Mouse (Mus musculus) cerebellum, adult 2 months (tissue): Measurements from ENCODE around the gene Spock1. TPM values are rescaled to one million over a fixed set of nuclear protein-coding genes. Genes with fewer than 3 reads are reported as not detected.

Source experiments
- DNase-seq, 2 experiments: peaks; one replicate each; pipeline ENCODE4 v3.0.0; 2021
- H3K27ac ChIP-seq: fragments of 200-500 bp; 2 replicates; pipeline ENCODE4 v1.5.1; 2012; ENCODE audit warnings: low read length, control low read depth, inconsistent platforms; ENCODE audit not compliant: insufficient read depth
- H3K27me3 ChIP-seq: fragments of 200-500 bp; 2 replicates; pipeline ENCODE4 v1.6.1; 2012; ENCODE audit warnings: inconsistent platforms, mild to moderate bottlenecking, low read length, moderate library complexity; ENCODE audit not compliant: control insufficient read depth, insufficient read depth
- H3K4me1 ChIP-seq: fragments of 200-500 bp; 2 replicates; pipeline ENCODE4 v1.6.1; 2011; ENCODE audit warnings: low read length; ENCODE audit not compliant: control insufficient read depth, insufficient read depth
- H3K4me3 ChIP-seq: fragments of 200-500 bp; replicated peaks from 2 replicates; pipeline ENCODE3; 2011; ENCODE audit warnings: mild to moderate bottlenecking, low read depth, low read length, control low read depth; ENCODE audit not compliant: insufficient read depth
- CTCF ChIP-seq: fragments of 200-500 bp; IDR thresholded peaks from 2 replicates; pipeline ENCODE4 v1.5.1; 2011; ENCODE audit warnings: low read depth, mild to moderate bottlenecking, control low read depth, low read length, moderate library complexity, borderline replicate concordance; ENCODE audit not compliant: insufficient read depth
- POLR2A ChIP-seq: fragments of 200-500 bp; IDR thresholded peaks from 2 replicates; pipeline ENCODE4 v1.6.1; 2011; ENCODE audit warnings: low read length, control low read depth, borderline replicate concordance; ENCODE audit not compliant: insufficient read depth
- WGBS: fragments of 180-500 bp; shearing (Covaris S2); methylation state at CpG from one replicate; pipeline ENCODE4 v1.1.7; 2018; 5-methylcytosine and 5-hydroxymethylcytosine counted together
- polyA plus RNA-seq: library from polyadenylated mRNA; depleted of rRNA; stranded (reverse); fragments of >200 nt; gene quantifications from 2 replicates; pipeline ENCODE4 v1.2.3, GENCODE M21; 2012

Spock1 gene
- polyA plus RNA-seq, 1 experiment, result 144 TPM

GRCm38 (mm10) chr13:57846468-57846867, 61.7 kb downstream of the Spock1 start:
- H3K4me1 ChIP-seq, result peaks cover 36% of the 10 kb centered on the region; the same call in 1 of the 2 replicates
- no peak overlapping the region for H3K4me3 ChIP-seq
- no peak for TF ChIP-seq CTCF
- TF ChIP-seq POLR2A, result no peak
- H3K27me3 ChIP-seq, result no peaks in the 10 kb centered on the region
- no peak overlapping the region for H3K27ac ChIP-seq
- peak in 1 of 2 experiments; percentile 9 for DNase-seq
- 94% methylated on average over 9 of the region's 9 CpGs for WGBS

- H3K4me3 ChIP-seq, result no peak overlapping the region
- WGBS, result 37% methylated on average over 5 of the region's 5 CpGs
- 0 out of 2 replicates have a peak overlapping the region, but pooled peaks have one; percentile 57 for H3K27ac ChIP-seq
- H3K27me3 ChIP-seq, result no peaks in the 10 kb centered on the region
- H3K4me1 ChIP-seq, result peaks cover 26% of the 10 kb centered on the region; the same call in 1 of the 2 replicates
- DNase-seq, result peak; percentile 44 to 69
- TF ChIP-seq CTCF, result no peak
- no peak for TF ChIP-seq POLR2A
Observed at GRCm38 (mm10) chr13:57841141-57841848, 66.8 kb downstream of the Spock1 start.

DNA sequence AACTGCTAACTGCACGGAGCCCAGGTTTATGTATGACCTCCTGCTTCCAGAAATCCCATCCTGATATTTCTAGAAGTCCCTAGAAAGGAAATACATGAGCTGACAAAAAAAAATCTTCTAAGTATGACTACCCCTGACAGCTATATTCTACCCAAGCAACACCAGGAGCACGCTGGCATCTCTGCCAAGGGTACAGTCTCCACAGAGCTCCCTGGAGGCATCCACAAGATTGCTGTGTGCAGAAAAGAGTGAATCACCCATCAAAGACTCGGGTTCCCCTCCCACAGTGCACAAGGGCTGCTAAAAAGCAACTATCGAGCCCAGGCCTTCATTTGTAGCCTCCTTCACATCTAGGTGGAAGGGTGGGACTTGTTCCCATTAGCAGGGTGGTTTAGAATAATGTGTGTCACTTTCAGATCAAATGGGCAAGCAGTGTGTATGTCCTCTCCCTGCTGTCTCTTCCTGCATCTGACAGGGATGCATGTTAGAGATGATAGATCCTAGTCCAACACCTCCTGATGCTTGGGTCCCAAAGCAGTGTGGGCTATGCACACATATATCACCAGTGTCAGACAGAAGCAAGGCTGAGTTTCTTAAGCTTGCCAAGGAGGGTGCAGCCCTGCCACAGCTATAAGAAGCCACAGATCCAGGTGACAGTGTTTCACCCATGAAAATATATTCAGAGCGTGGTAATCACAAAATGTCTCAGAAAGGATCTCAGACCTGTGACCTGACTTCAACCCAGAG, 70.3 kb downstream of the Spock1 start:
- Histone ChIP-seq H3K27me3 (no peaks in the 10 kb centered on the region), H3K27ac (no peak overlapping the region), H3K4me1 (peaks cover 18% of the 10 kb centered on the region; the same call in 1 of the 2 replicates), H3K4me3 (no peak overlapping the region)
- DNase-seq, result no peak
- WGBS, result 71% methylated on average over 5 of the region's 5 CpGs
- TF ChIP-seq POLR2A, result no peak
- TF ChIP-seq CTCF, result no peak

- WGBS, result 84% methylated on average over 11 of the region's 11 CpGs
- H3K4me1 ChIP-seq, result peaks cover 3% of the 10 kb centered on the region; the same call in 1 of the 2 replicates
- H3K27ac ChIP-seq, result no peak overlapping the region; the same call in 1 of the 2 replicates
- TF ChIP-seq POLR2A (no peak), CTCF (no peak)
- H3K4me3 ChIP-seq, result no peak overlapping the region
- DNase-seq, result no peak
- H3K27me3 ChIP-seq, result no peaks in the 10 kb centered on the region
Observed at GRCm38 (mm10) chr13:57831374-57832163, 76.6 kb downstream of the Spock1 start.

DNA sequence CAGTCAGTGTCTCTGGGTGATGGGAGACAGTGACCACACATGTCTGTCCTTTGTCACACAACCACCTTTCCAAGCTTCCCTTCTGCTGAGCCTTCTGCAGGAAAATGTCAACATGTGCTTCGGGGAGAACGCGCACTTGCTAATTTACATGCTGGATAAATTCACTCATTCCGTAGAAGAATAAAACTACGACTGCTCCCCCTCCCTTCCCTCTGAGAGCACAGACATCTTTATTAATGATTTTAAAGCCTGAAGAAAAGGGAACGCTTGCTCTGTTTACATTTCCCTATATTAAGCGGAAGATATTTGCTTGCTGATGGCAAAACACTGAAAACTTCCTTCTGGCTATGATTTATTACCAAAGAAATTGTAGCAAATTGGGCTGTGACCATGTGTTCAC, 77.2 kb downstream of the Spock1 start:
- no peak for TF ChIP-seq POLR2A
- TF ChIP-seq CTCF, result no peak
- H3K4me3 ChIP-seq, result no peak overlapping the region
- 83% methylated on average over 7 of the region's 7 CpGs for WGBS
- H3K27me3 ChIP-seq, result no peaks in the 10 kb centered on the region
- no peak overlapping the region for H3K27ac ChIP-seq
- no peak for DNase-seq
- peaks cover 3% of the 10 kb centered on the region; the same call in 1 of the 2 replicates for H3K4me1 ChIP-seq

DNA sequence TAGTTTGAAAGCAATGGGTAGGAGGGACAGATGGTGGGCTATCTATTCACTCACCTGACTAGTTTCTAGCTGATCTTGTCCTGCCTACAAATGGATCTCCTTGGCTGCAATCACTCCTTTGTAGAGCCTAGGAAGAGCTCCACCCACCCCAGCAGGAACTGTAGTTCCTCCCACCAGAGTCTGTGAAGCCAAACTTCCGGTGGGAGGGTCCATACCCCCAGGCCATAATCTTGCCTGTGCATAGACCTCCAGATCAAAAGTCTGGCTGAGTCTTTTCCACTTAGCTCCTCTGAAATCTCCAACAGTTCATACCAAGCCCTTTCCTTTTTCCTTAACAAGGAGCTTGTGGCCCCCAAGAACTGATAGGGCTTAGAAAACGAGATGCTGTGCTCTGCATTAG, 78.0 kb downstream of the Spock1 start:
- TF ChIP-seq CTCF (no peak), POLR2A (no peak)
- DNase-seq, result no peak
- H3K27me3 ChIP-seq, result no peaks in the 10 kb centered on the region
- peaks cover 3% of the 10 kb centered on the region; the same call in 1 of the 2 replicates for H3K4me1 ChIP-seq
- H3K4me3 ChIP-seq, result no peak overlapping the region
- no peak overlapping the region for H3K27ac ChIP-seq
- WGBS, result 35% methylated on average over 2 of the region's 2 CpGs

DNA sequence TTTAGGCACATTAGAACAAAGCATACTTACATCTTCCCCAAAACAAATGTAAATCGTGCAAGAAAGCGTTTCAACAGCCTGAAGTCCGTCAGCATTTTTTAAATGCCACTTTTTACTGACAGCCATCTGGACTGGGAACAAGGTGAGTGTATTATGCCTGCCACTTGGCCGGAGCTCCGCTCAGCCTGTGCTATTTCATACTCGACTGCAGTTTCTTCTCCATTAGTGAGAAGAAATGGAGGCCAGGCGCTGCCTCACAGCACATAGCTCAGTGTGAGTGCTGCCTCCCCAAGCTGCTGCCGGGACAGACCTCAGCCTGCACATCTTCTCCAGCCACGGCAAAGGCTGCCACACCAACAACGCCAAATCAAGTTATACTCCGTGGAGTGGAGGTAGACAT, 91.9 kb downstream of the Spock1 start:
- Histone ChIP-seq H3K27me3 (no peaks in the 10 kb centered on the region), H3K4me3 (no peak overlapping the region), H3K4me1 (peaks cover 33% of the 10 kb centered on the region), H3K27ac (peak overlapping the region; percentile 18)
- peak; percentile 72 to 86 for DNase-seq
- TF ChIP-seq CTCF, result no peak
- TF ChIP-seq POLR2A, result peak; percentile 18; the same call in 1 of the 2 replicates
- WGBS, result 15% methylated on average over 11 of the region's 11 CpGs

DNA sequence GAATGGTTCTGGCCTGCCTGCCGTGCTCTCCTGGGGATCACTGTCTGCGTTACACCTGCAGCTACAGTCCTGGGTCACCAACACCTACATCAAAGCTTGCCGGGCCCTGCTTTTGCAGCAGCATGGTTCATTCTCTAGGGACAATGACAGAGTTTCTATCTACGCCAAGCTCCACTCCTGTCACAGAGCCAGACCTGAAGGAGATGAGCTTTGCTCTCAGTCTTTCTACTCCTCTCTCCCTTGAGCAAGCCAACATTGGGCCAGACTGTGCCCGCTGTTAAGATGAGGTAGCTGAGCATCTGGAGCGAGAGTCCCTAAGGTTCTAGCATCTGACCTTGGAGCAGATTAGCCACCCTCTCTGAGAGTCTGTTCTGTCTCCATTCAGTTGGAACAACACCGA, 95.5 kb downstream of the Spock1 start:
- H3K27me3 ChIP-seq, result no peaks in the 10 kb centered on the region
- H3K27ac ChIP-seq, result no peak overlapping the region
- 50% methylated on average over 7 of the region's 7 CpGs for WGBS
- no peak overlapping the region for H3K4me3 ChIP-seq
- peak in 1 of 2 experiments; percentile 35 for DNase-seq
- H3K4me1 ChIP-seq, result peaks cover 39% of the 10 kb centered on the region
- TF ChIP-seq CTCF (no peak), POLR2A (no peak)
